Mouse (Mus musculus) intestine, postnatal 0 days (tissue): ENCODE measurements around the gene Gm38393. TPM values are rescaled to one million over a fixed set of nuclear protein-coding genes. Genes with fewer than 3 reads are reported as not detected.

Experiments
- ATAC-seq: fragments of 200-750 bp; cut with Nextera tagmentation; 2 replicates; pipeline ENCODE4 v1.8.0; 2017; ENCODE audit warnings: mild to moderate bottlenecking, moderate TSS enrichment, moderate library complexity
- H3K27ac ChIP-seq: fragments of 300-500 bp; sonication (generic); 2 replicates; pipeline ENCODE4 v1.5.1; 2014; ENCODE audit warnings: mild to moderate bottlenecking, low read depth, low read length, moderate library complexity
- H3K27me3 ChIP-seq: fragments of 300-500 bp; sonication (generic); replicated peaks from 2 replicates; pipeline ENCODE4 v1.6.1; 2014; ENCODE audit warnings: low read length, mixed read lengths; ENCODE audit not compliant: control insufficient read depth, insufficient read depth
- H3K36me3 ChIP-seq: fragments of 300-500 bp; sonication (generic); 2 replicates; pipeline ENCODE4 v1.6.1; 2014; ENCODE audit warnings: mild to moderate bottlenecking, moderate library complexity; ENCODE audit not compliant: control insufficient read depth, insufficient read depth
- H3K4me1 ChIP-seq: fragments of 300-500 bp; sonication (generic); replicated peaks from 2 replicates; pipeline ENCODE4 v1.6.1; 2014; ENCODE audit warnings: antibody characterized with exemption, low read length, mixed read lengths; ENCODE audit not compliant: control insufficient read depth, insufficient read depth
- H3K4me2 ChIP-seq: fragments of 300-500 bp; sonication (generic); replicated peaks from 2 replicates; pipeline ENCODE4 v1.6.1; 2014; ENCODE audit warnings: low read depth, mild to moderate bottlenecking, moderate library complexity
- H3K4me3 ChIP-seq: fragments of 300-500 bp; sonication (generic); 2 replicates; pipeline ENCODE4 v1.5.1; 2014; ENCODE audit warnings: low read depth, low read length
- H3K9ac ChIP-seq: fragments of 300-500 bp; sonication (generic); 2 replicates; pipeline ENCODE4 v1.6.1; 2014; ENCODE audit warnings: mild to moderate bottlenecking, low read depth, low read length
- H3K9me3 ChIP-seq: fragments of 300-500 bp; sonication (generic); 2 replicates; pipeline ENCODE4 v1.6.1; 2016; ENCODE audit warnings: mixed run types; ENCODE audit not compliant: control insufficient read depth
- CTCF ChIP-seq: sonication (generic); IDR thresholded peaks from 2 replicates; pipeline ENCODE4 v1.5.1; 2016; ENCODE audit warnings: low read depth, mild to moderate bottlenecking, control low read depth, antibody characterized with exemption, moderate library complexity
- WGBS: fragments of 180-500 bp; shearing (Covaris S2); extraction: QIAGEN DNeasy Blood & Tissue Kit; methylation state at CpG from one replicate; pipeline ENCODE4 v1.1.7; 2014; 5-methylcytosine and 5-hydroxymethylcytosine counted together
- polyA plus RNA-seq: library from polyadenylated mRNA; unstranded; fragments of >200 nt; fragmentation: Nextera tagmentation; extraction: Ambion mirVana; gene quantifications from 2 replicates; pipeline ENCODE4 v1.2.1, GENCODE M21; 2015

Gene Gm38393
- polyA plus RNA-seq, 1 experiment from 2014 or later, result 0.12 TPM

- H3K9ac ChIP-seq, result peak overlapping the region; percentile 34; the same call in 1 of the 2 replicates
- no peaks in the 10 kb centered on the region for H3K27me3 ChIP-seq
- H3K9me3 ChIP-seq, result no peaks in the 10 kb centered on the region
- H3K4me2 ChIP-seq, result peak overlapping the region; percentile 68
- H3K27ac ChIP-seq, result 0 out of 2 replicates have a peak overlapping the region, but pooled peaks have one; percentile 11
- TF ChIP-seq CTCF, result no peak
- H3K4me1 ChIP-seq, result no peaks in the 10 kb centered on the region
- peak overlapping the region; percentile 52 for H3K4me3 ChIP-seq
- peak; percentile 68 for ATAC-seq
- WGBS, result 53% methylated on average over 22 of the region's 22 CpGs
- no peaks in the 10 kb centered on the region for H3K36me3 ChIP-seq
These were observed 801 bp downstream of the Gm38393 start for GRCm38 (mm10) chr7:60003921-60004605.

GRCm38 (mm10) chr7:60003006-60003865 is 1.6 kb downstream of the Gm38393 start:
- Histone ChIP-seq H3K4me2 (peak overlapping the region; percentile 68), H3K4me3 (peak overlapping the region; percentile 52), H3K27ac (0 out of 2 replicates have a peak overlapping the region, but pooled peaks have one; percentile 11), H3K27me3 (no peaks in the 10 kb centered on the region), H3K36me3 (no peaks in the 10 kb centered on the region), H3K4me1 (no peaks in the 10 kb centered on the region), H3K9ac (no peak overlapping the region), H3K9me3 (no peaks in the 10 kb centered on the region)
- ATAC-seq, result peak; percentile 54
- no peak for TF ChIP-seq CTCF
- 61% methylated on average over 12 of the region's 12 CpGs for WGBS

GRCm38 (mm10) chr7:59978646-59979045 is 26.2 kb downstream of the Gm38393 start:
- Histone ChIP-seq H3K36me3 (no peaks in the 10 kb centered on the region), H3K4me1 (no peaks in the 10 kb centered on the region), H3K27ac (no peak overlapping the region), H3K4me3 (no peak overlapping the region), H3K9me3 (no peaks in the 10 kb centered on the region), H3K4me2 (no peak overlapping the region), H3K27me3 (no peaks in the 10 kb centered on the region), H3K9ac (no peak overlapping the region)
- 57% methylated on average over 1 of the region's 1 CpGs for WGBS
- TF ChIP-seq CTCF, result no peak
- no peak for ATAC-seq

Other genes with a start within 250 kb of the Gm38393 start
- gene Snurf, start within 50 bp of the Gm38393 start, polyA plus RNA-seq, result 19.2 and 20.6 TPM in 2 replicates
- 27.9 and 28.2 TPM in 2 replicates for gene Snrpn, start 135.2 kb upstream of the Gm38393 start, polyA plus RNA-seq